Mouse (Mus musculus) liver (tissue): ENCODE measurements around the gene Slc6a6.

Experiments
- DNase-seq: peaks from one replicate; pipeline ENCODE4 v3.0.0-alpha.2; 2020; ENCODE audit warnings: mixed read lengths

Gene Slc6a6

GRCm38 (mm10) chr6:91670224-91670623, 13.6 kb upstream of the Slc6a6 start:
- DNase-seq = no peak

- DNase-seq = no peak
Measured at GRCm38 (mm10) chr6:91674757-91675350, 9.0 kb upstream of the Slc6a6 start.

GRCm38 (mm10) chr6:91678506-91679094, 5.3 kb upstream of the Slc6a6 start:
- DNase-seq = peak; percentile 66

- peak; percentile 69 for DNase-seq
Measured at GRCm38 (mm10) chr6:91679095-91679577, 4.7 kb upstream of the Slc6a6 start.

GRCm38 (mm10) chr6:91679716-91680115, 4.1 kb upstream of the Slc6a6 start:
- no peak for DNase-seq

- DNase-seq = no peak
Measured at GRCm38 (mm10) chr6:91681841-91682240, 2.0 kb upstream of the Slc6a6 start.

- peak; percentile 71 for DNase-seq
Measured at GRCm38 (mm10) chr6:91683121-91683520, 732 bp upstream of the Slc6a6 start.

- DNase-seq = peak; percentile 34
Measured at GRCm38 (mm10) chr6:91684474-91684829, 599 bp downstream of the Slc6a6 start.

GRCm38 (mm10) chr6:91684831-91685532, 1.1 kb downstream of the Slc6a6 start:
- DNase-seq = peak; percentile 30

GRCm38 (mm10) chr6:91685533-91685883, 1.7 kb downstream of the Slc6a6 start:
- no peak for DNase-seq

- peak; percentile 21 for DNase-seq
Measured at GRCm38 (mm10) chr6:91685896-91686295, 2.0 kb downstream of the Slc6a6 start.

- DNase-seq = peak; percentile 23
Measured at GRCm38 (mm10) chr6:91686597-91686996, 2.7 kb downstream of the Slc6a6 start.

GRCm38 (mm10) chr6:91688021-91688420, 4.2 kb downstream of the Slc6a6 start:
- DNase-seq = no peak

GRCm38 (mm10) chr6:91689231-91689630, 5.4 kb downstream of the Slc6a6 start:
- no peak for DNase-seq

GRCm38 (mm10) chr6:91690222-91690621, 6.4 kb downstream of the Slc6a6 start:
- DNase-seq = no peak

- DNase-seq = no peak
Measured at GRCm38 (mm10) chr6:91690646-91691045, 6.8 kb downstream of the Slc6a6 start.

- DNase-seq = no peak
Measured at GRCm38 (mm10) chr6:91691576-91691975, 7.7 kb downstream of the Slc6a6 start.

- DNase-seq = no peak
Measured at GRCm38 (mm10) chr6:91693301-91693886, 9.5 kb downstream of the Slc6a6 start.

GRCm38 (mm10) chr6:91694610-91695009, 10.8 kb downstream of the Slc6a6 start:
- no peak for DNase-seq

GRCm38 (mm10) chr6:91698831-91699230, 15.0 kb downstream of the Slc6a6 start:
- DNase-seq = no peak

- DNase-seq = no peak
Measured at GRCm38 (mm10) chr6:91699482-91700200, 15.8 kb downstream of the Slc6a6 start.

GRCm38 (mm10) chr6:91700823-91701621, 17.2 kb downstream of the Slc6a6 start:
- DNase-seq = no peak
